Mouse (Mus musculus): ENCODE measurements around the gene Ntn5.

Gene Ntn5

DNA sequence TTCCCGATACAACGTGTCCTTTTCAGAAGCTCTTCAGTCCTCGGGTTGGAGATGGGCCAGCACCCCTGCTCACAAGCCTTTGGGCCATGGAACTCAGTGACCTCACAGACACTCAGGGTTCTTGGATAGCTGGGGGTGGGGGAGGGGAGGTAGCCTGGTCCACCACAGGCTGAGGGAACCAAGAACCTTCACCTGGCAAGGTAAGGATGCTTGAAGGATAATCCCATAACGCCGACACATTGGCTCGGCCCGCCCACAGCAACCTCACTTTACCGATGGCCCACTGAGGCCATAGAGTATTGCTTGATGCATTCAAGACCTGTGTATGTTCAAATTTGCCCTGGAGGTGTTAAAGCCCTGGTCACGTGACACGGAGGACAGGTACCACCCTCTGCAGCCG lies 41.9 kb downstream of the Ntn5 start, which contains the start of gene Spaca4:
Gene Spaca4 (minus strand): TSS at position 101 of the 400 bp plus-strand sequence.
- 92% methylated on average over 11 of the region's 11 CpGs for WGBS

DNA sequence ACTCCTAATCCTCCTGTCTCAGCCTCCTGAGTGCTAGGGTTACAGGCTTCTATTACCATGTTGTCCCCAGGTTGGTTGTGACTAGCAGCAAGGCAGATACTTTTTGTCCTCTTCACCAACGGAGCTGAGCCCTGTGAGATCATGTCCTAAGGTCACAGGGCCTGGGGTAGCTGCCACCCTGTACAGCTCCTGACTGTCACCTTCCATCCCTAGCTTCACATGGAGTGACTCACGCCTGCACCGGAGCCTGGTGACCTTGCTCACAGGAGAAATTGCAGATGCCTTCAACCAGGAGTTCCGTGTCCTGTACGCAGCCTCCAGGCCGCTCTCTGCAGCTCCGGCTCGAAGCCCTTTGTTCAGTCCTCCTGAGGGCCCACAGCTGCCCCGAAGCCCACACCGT lies 42.6 kb downstream of the Ntn5 start:
- WGBS = 94% methylated on average over 10 of the region's 10 CpGs

DNA sequence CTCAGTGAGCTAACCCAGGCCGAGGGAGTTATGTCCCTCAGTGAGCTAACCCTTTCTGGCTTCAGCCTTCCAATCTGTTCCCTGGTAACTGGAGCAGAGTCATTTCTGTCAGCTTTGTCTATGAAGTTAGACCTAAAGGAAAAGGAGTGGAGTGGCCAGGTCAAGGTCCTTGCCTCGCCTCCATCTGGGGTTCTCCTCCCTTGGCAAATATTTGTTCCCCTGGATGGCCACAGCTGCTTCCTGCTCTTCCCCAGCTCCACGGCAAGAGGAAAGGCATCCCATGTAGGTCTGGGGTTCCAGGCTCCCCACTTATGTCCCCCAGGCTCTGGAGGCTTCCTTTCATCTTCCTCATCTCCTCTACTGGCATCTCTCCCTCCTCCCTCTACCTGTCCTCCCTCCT lies 43.8 kb downstream of the Ntn5 start:
- 86% methylated on average over 3 of the region's 3 CpGs for WGBS

DNA sequence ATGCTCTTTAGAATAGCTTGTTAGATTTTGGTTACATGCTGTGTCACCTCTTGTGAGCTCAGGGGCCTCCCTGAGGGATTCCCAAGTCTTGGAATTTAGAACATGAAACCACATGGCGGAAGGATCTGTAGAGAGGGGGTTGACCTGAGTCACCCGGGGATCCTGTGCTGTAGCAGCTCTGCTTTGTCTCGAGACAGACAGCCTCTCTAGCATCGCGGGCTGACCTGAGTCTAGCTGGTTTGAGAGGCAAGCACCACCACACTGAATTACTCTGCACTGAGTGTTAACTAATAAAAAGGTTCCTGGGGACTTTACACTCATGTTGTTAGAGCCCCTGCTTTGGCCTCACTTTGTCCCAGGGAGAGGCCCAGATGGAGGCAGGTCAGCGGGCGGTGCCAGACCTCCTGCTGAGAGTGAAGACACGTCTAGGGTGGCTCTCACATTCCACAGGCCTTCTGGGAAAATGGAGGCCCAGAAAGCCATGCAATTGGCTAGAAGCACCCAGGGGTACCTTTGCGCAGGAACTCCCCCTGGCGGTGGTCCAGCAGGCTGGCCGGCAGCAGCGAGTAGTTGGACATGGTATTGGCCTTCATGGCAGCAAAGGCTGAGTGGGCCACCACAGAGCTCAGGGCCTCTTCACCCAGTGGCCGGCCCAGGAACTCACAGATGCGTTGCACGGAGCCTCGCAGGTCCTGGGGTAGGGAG lies 47.1 kb downstream of the Ntn5 start:
- WGBS = 51% methylated on average over 16 of the region's 16 CpGs

DNA sequence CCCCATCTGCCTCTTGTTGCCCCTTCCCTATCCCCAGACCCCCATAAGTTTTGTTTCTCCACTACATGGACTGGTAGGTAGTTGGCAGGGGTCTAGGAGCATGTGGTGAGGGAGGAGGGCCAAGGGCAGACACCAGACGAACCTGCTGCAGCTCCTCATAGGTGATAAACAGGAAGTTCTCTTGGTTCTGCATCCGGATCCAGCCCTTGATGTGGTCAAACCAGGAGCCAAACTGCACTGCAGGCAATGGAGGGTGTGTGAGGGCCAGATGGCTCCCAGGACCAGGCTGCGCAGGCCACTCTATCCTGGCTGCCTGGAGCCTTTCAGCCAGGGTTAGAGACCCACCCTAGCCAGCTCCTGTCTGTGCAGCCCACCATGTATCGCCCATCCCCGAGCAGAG lies 49.7 kb downstream of the Ntn5 start:
- WGBS = 89% methylated on average over 5 of the region's 5 CpGs

DNA sequence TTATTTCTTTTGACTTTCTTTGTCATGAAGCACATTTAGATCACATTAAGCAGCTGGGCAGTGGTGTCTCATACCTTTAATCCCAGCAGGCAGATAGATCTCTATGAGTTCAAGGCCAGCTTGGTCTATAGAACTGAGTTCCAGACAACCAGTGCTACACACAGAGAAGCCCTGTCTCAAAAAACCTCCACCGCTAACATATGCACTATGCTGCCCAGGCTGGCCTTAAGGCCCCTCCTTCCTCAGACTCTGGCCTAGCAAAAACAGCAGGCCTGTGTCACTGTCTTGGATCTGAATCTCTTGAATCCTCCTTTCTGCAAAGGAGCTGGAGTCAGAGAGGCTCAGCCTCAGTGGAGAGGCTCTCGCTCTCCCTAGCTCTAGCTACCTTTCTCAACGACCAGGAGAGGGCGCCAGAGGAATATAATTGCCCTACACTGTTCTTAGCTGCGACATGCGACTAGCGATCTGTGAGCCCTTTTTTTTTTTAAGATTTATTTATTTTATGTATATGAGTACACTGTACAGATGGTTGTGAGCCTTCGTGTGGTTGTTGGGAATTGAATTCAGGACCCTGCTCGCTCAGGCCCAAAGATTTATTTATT lies 55.4 kb downstream of the Ntn5 start:
- WGBS = 8% methylated on average over 9 of the region's 9 CpGs

DNA sequence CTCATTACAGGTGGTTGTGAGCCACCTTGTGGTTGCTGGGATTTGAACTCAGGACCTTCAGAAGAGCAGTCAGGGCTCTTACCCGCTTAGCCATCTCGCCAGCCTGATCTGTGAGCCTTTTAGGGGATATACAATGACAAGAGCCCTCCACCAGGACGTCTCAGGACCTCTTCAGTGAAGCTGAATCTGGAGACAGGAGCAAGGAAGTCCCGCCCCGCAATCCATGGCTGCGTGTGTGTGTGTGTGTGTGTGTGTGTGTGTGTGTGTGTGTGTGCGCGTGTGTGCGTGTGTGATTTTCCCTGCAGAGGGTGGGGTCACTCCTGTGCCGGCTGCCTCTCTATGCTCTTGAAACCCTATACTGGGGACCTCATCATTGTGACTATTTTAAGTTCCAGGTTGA lies 56.0 kb downstream of the Ntn5 start:
- WGBS = 70% methylated on average over 10 of the region's 10 CpGs

DNA sequence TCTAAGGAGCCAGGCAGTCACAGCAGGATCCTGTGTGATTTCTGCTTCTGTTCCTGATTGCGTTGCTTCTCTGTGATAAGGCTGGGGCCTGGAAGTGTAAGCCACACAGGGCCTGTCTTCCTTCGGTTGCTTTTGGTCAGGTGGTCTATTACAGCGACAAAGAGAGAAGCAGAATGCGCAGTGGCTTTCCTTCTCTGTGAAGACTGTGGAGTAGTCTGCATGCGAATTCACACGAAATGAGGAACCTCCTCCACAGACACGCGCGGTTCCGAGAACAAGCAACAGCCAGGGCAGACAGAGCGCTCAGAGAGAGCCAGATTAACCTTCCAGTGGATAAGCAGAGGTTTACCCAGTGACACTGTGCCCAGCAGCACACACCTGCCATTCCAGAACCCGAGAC lies 57.5 kb downstream of the Ntn5 start:
- 61% methylated on average over 12 of the region's 12 CpGs for WGBS

DNA sequence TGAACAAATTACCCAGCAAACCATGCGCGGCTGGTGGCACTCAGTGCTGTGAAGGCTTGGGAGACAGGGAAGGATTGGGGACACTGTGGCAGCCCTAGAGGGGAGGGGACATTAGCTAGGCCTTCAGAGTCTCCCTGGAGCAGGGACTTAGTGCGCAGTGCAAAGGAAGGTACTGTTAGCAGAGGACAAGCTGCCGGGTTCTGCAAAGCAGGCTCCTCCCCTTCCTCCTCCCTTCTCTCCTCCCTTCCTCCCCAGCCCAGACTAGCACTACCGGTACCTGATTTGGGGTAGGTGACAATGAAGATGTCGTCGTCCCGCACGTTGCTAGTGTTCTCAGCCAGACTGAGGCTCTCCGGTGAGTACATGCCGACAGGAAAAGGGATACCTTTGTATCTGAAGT lies 58.0 kb downstream of the Ntn5 start:
- WGBS = 40% methylated on average over 11 of the region's 11 CpGs

DNA sequence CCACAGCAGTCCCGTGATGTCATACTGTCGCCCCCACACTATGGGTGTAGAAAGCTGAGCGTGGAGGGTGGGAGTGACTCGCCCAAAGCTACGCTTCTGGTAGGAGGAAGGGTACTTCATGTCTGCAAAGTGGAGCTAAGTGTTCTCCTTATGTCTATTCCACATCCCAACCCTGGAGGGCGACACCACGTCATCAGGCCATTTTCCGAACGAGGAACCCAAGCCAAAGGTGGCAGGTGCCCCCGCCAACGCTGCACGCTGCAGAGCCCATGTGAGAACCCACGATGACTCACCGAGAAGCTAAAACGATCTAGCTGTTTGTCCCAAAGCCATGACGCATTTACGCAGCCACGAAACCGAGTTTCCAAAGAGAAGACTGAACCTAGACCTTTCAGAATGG lies 58.5 kb downstream of the Ntn5 start:
- 18% methylated on average over 19 of the region's 19 CpGs for WGBS
